Mouse (Mus musculus) embryonic facial prominence, embryonic 11.5 days (tissue): Measurements from ENCODE around the gene Bmpr1b. TPM values are rescaled to one million over a fixed set of nuclear protein-coding genes. Genes with fewer than 3 reads are reported as not detected.

Experiments
- ATAC-seq: fragments of 200-750 bp; cut with Nextera tagmentation; replicated peaks from 2 replicates; pipeline ENCODE4 v1.8.0; 2017; ENCODE audit warnings: low read depth; ENCODE audit not compliant: insufficient number of reproducible peaks, low FRiP score, low TSS enrichment
- DNase-seq: peaks from one replicate; pipeline ENCODE4 v3.0.0-alpha.2; 2015; ENCODE audit warnings: low spot score
- H3K27ac ChIP-seq: fragments of 300-500 bp; sonication (generic); replicated peaks from 2 replicates; pipeline ENCODE4 v1.5.1; 2014; ENCODE audit warnings: mild to moderate bottlenecking, low read depth, low read length, control low read depth
- H3K27me3 ChIP-seq: fragments of 300-500 bp; sonication (generic); 2 replicates; pipeline ENCODE4 v1.6.1; 2014; ENCODE audit warnings: mild to moderate bottlenecking, low read length, moderate library complexity, mixed read lengths; ENCODE audit not compliant: control insufficient read depth, insufficient read depth
- H3K36me3 ChIP-seq: fragments of 300-500 bp; sonication (generic); replicated peaks from 2 replicates; pipeline ENCODE4 v1.6.1; 2014; ENCODE audit warnings: low read depth, mild to moderate bottlenecking, low read length, moderate library complexity, mixed read lengths; ENCODE audit not compliant: control insufficient read depth, insufficient read depth
- H3K4me1 ChIP-seq: fragments of 300-500 bp; sonication (generic); 2 replicates; pipeline ENCODE4 v1.6.1; 2014; ENCODE audit warnings: low read length, mixed read lengths; ENCODE audit not compliant: control insufficient read depth, insufficient read depth
- H3K4me2 ChIP-seq: fragments of 300-500 bp; sonication (generic); 2 replicates; pipeline ENCODE4 v1.6.1; 2014; ENCODE audit warnings: low read depth, mild to moderate bottlenecking, control low read depth, low read length, moderate library complexity
- H3K4me3 ChIP-seq: fragments of 300-500 bp; sonication (generic); 2 replicates; pipeline ENCODE4 v1.5.1; 2014; ENCODE audit warnings: low read depth, low read length, control low read depth
- H3K9ac ChIP-seq: fragments of 300-500 bp; sonication (generic); replicated peaks from 2 replicates; pipeline ENCODE4 v1.6.1; 2014; ENCODE audit warnings: mild to moderate bottlenecking, control low read depth, low read length
- H3K9me3 ChIP-seq: fragments of 300-500 bp; sonication (generic); replicated peaks from 2 replicates; pipeline ENCODE4 v1.6.1; 2016; ENCODE audit warnings: mild to moderate bottlenecking, low read length, inconsistent platforms, mixed read lengths; ENCODE audit not compliant: control insufficient read depth
- WGBS: fragments of 180-500 bp; shearing (Covaris S2); extraction: QIAGEN DNeasy Blood & Tissue Kit; methylation state at CpG from one replicate; pipeline ENCODE4 v1.1.7; 2014; 5-methylcytosine and 5-hydroxymethylcytosine counted together
- polyA plus RNA-seq: library from polyadenylated mRNA; unstranded; fragments of >200 nt; fragmentation: Nextera tagmentation; extraction: Ambion mirVana; gene quantifications from 2 replicates; pipeline ENCODE4 v1.2.1, GENCODE M21; 2014

The Bmpr1b gene
- polyA plus RNA-seq, 1 experiment from 2014 or later, result 11.8 TPM

GRCm38 (mm10) chr3:142050681-142051080 is 118.5 kb downstream of the Bmpr1b start:
- Histone ChIP-seq H3K36me3 (no peaks in the 10 kb centered on the region), H3K27ac (no peak overlapping the region), H3K4me3 (no peak overlapping the region), H3K4me1 (no peaks in the 10 kb centered on the region), H3K4me2 (no peak overlapping the region), H3K27me3 (no peaks in the 10 kb centered on the region), H3K9ac (no peak overlapping the region), H3K9me3 (no peaks in the 10 kb centered on the region)
- no peak for ATAC-seq
- no peak for DNase-seq
- WGBS, result 95% methylated on average over 2 of the region's 2 CpGs

- no peak overlapping the region for H3K27ac ChIP-seq
- 89% methylated on average over 3 of the region's 3 CpGs for WGBS
- DNase-seq, result no peak
Observed at GRCm38 (mm10) chr3:142049610-142050009, 119.6 kb downstream of the Bmpr1b start.

GRCm38 (mm10) chr3:142049093-142049492 is 120.1 kb downstream of the Bmpr1b start:
- DNase-seq (no peak), ATAC-seq (no peak)
- no peak overlapping the region for H3K4me2 ChIP-seq
- H3K27me3 ChIP-seq, result no peaks in the 10 kb centered on the region
- H3K4me3 ChIP-seq, result no peak overlapping the region
- WGBS, result 89% methylated on average over 5 of the region's 5 CpGs
- no peak overlapping the region for H3K9ac ChIP-seq
- H3K36me3 ChIP-seq, result no peaks in the 10 kb centered on the region
- no peak overlapping the region for H3K27ac ChIP-seq
- no peaks in the 10 kb centered on the region for H3K9me3 ChIP-seq
- no peaks in the 10 kb centered on the region for H3K4me1 ChIP-seq

More at GRCm38 (mm10) chr3:142049610-142050009, 119.6 kb downstream of the Bmpr1b start:
- Histone ChIP-seq H3K4me3 (no peak overlapping the region), H3K9me3 (no peaks in the 10 kb centered on the region), H3K4me2 (no peak overlapping the region), H3K4me1 (no peaks in the 10 kb centered on the region), H3K36me3 (no peaks in the 10 kb centered on the region), H3K27me3 (no peaks in the 10 kb centered on the region), H3K9ac (no peak overlapping the region)
- ATAC-seq, result no peak

- H3K27me3 ChIP-seq, result no peaks in the 10 kb centered on the region
- 73% methylated on average over 6 of the region's 6 CpGs for WGBS
- ATAC-seq, result no peak
Observed at GRCm38 (mm10) chr3:142048493-142048892, 120.7 kb downstream of the Bmpr1b start.

GRCm38 (mm10) chr3:142043463-142043862 is 125.8 kb downstream of the Bmpr1b start:
- no peaks in the 10 kb centered on the region for H3K36me3 ChIP-seq
- H3K4me3 ChIP-seq, result no peak overlapping the region
- no peak overlapping the region for H3K27ac ChIP-seq
- no peak overlapping the region for H3K4me2 ChIP-seq
- ATAC-seq (no peak), DNase-seq (peak; percentile 59)
- H3K9ac ChIP-seq, result no peak overlapping the region
- no peaks in the 10 kb centered on the region for H3K9me3 ChIP-seq
- 44% methylated on average over 2 of the region's 2 CpGs for WGBS
- H3K4me1 ChIP-seq, result no peaks in the 10 kb centered on the region
- no peaks in the 10 kb centered on the region for H3K27me3 ChIP-seq

More at GRCm38 (mm10) chr3:142048493-142048892, 120.7 kb downstream of the Bmpr1b start:
- Histone ChIP-seq H3K9me3 (no peaks in the 10 kb centered on the region), H3K4me2 (no peak overlapping the region), H3K9ac (no peak overlapping the region), H3K27ac (no peak overlapping the region), H3K4me3 (no peak overlapping the region), H3K36me3 (no peaks in the 10 kb centered on the region), H3K4me1 (no peaks in the 10 kb centered on the region)
- no peak for DNase-seq

GRCm38 (mm10) chr3:142043006-142043405 is 126.2 kb downstream of the Bmpr1b start:
- Histone ChIP-seq H3K9ac (no peak overlapping the region), H3K27ac (no peak overlapping the region), H3K27me3 (no peaks in the 10 kb centered on the region), H3K4me3 (no peak overlapping the region), H3K4me1 (no peaks in the 10 kb centered on the region), H3K36me3 (no peaks in the 10 kb centered on the region), H3K9me3 (no peaks in the 10 kb centered on the region), H3K4me2 (no peak overlapping the region)
- WGBS, result 84% methylated on average over 5 of the region's 5 CpGs
- ATAC-seq (no peak), DNase-seq (no peak)

GRCm38 (mm10) chr3:142040345-142040744 is 128.9 kb downstream of the Bmpr1b start:
- Histone ChIP-seq H3K4me2 (no peak overlapping the region), H3K4me3 (no peak overlapping the region), H3K9me3 (no peaks in the 10 kb centered on the region), H3K27me3 (no peaks in the 10 kb centered on the region), H3K36me3 (no peaks in the 10 kb centered on the region), H3K27ac (no peak overlapping the region), H3K9ac (no peak overlapping the region), H3K4me1 (no peaks in the 10 kb centered on the region)
- no peak for ATAC-seq
- DNase-seq, result no peak
- 89% methylated on average over 5 of the region's 5 CpGs for WGBS

DNA sequence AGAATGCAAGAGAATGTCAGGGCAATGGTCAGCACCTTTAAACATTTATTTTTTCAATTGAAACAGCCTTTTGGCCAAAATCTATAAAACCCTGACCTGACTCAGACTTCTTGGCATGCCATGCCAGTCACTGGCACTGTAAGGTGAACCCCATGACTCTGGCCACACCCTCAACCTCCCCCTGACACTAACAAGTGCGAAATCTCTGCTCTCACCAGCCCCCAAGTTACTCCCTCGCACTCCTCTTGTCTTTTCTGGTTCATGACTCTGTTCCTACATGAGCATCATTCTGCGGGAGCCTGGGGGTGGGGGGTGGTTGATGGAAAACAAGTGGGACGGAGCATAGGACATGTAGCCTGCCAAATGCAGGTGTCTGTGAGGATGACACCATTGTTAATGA is 135.1 kb downstream of the Bmpr1b start:
- Histone ChIP-seq H3K4me1 (no peaks in the 10 kb centered on the region), H3K27ac (no peak overlapping the region), H3K4me3 (no peak overlapping the region), H3K9me3 (no peaks in the 10 kb centered on the region), H3K27me3 (no peaks in the 10 kb centered on the region), H3K9ac (no peak overlapping the region), H3K4me2 (no peak overlapping the region), H3K36me3 (no peaks in the 10 kb centered on the region)
- ATAC-seq (no peak), DNase-seq (no peak)
- 60% methylated on average over 4 of the region's 4 CpGs for WGBS
